Mouse (Mus musculus) thymus, adult 2 months (tissue): ENCODE measurements at regions not wholly inside any gene's neighbourhood (a gene's known extent, or its start where the extent isn't known, plus 50 kb on each side); places are given as distances from the start of the nearest gene placed in this dataset.

Experiments
- CTCF ChIP-seq: fragments of 200-500 bp; IDR thresholded peaks from 2 replicates; pipeline ENCODE4 v1.5.1; 2012; ENCODE audit warnings: mild to moderate bottlenecking, control low read depth, low read length, moderate library complexity, borderline replicate concordance; ENCODE audit not compliant: control insufficient read depth, poor library complexity, insufficient read depth; ENCODE audit errors: extremely low read depth
- POLR2A ChIP-seq: fragments of 200-500 bp; IDR thresholded peaks from 2 replicates; pipeline ENCODE4 v1.6.1; 2012; ENCODE audit warnings: mild to moderate bottlenecking, low read length, control low read depth, moderate library complexity; ENCODE audit not compliant: control insufficient read depth, poor library complexity, insufficient read depth; ENCODE audit errors: extremely low read depth

DNA sequence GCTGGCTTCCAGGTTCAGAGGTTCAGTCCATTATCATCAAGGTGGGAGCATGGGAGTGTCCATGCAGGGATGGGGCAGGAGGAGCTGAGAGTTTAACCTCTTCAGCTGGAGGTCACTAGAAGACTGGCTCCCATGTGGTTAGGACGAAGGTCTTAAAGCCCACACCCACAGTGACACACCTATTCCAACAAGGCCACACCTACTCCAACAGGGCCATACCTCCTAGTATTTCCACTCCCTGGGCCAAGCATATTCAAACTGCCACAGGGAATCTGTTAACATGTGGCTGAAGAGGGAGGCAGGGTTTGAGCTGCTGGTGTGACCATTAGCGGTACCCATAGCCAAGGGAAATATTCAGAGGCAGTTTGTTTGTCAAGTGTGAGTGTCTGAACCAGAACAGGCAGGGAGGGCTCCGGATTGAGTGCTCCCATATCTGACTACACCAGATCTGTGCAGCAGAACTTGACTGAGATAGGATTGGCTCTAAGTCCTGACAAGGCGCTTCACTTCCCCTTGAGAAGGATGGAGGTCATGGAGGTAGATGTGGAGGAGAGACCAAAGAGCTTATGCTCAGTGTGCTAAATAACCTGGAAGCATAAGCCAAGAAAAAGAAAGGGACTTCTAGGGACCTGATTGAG is 51.6 kb upstream of the Kit start:
- no peak for TF ChIP-seq POLR2A
- TF ChIP-seq CTCF = no peak
